Mouse (Mus musculus): ENCODE data around the gene Stra6. TPM values are rescaled to one million over a fixed set of nuclear protein-coding genes. Genes with fewer than 3 reads are reported as not detected.

Gene Stra6
- total and polyA plus RNA-seq, 3 experiments, result 0.08 to 0.09 (median 0.08) TPM

- DNase-seq (ENCODE audit: extremely low read depth), result peak; percentile 81
- in situ Hi-C loops (cut with MboI; ENCODE audit: low pct_ligation_motif_present, low pct_unique_long_range_greater_than_20kb, low sequenced_read_pairs) (loop anchor here (5.0 kb wide), 1 partner anchor 37 kb away; no protein-coding TSS in a partner anchor), dilution Hi-C loops (cut with MboI; ENCODE audit: extremely low pct_ligation_motif_present, extremely low pct_unique_long_range_greater_than_20kb, low sequenced_read_pairs) (no loop called here)
- H3K27me3 ChIP-seq (replicated peaks), result no peaks in the 10 kb centered on the region
- no peaks in the 10 kb centered on the region for H3K9me3 ChIP-seq (replicated peaks; ENCODE audit: low read length)
- H3K9ac ChIP-seq (ENCODE audit: insufficient read depth, low read depth), result no peak overlapping the region
- peak overlapping the region; percentile 28; the same call in 1 of the 2 replicates for H3K27ac ChIP-seq (ENCODE audit: insufficient read depth, low read depth)
- TF ChIP-seq BHLHE40 (IDR thresholded peaks at IDR 0.05; ENCODE audit: low read depth, low read length) (peak; percentile 55), ZMIZ1 (IDR thresholded peaks at IDR 0.05; ENCODE audit: low read depth, low read length) (no peak), JUND (conservative IDR thresholded peaks at IDR 0.05; ENCODE audit: low read depth, low read length) (peak; percentile 90), MEF2A (IDR thresholded peaks at IDR 0.05; ENCODE audit: borderline replicate concordance, low read depth, low read length) (peak; percentile 10; the same call in 1 of the 2 replicates), ELF1 (IDR thresholded peaks at IDR 0.05; ENCODE audit: low read depth, low read length) (peak; percentile 66), CHD2 (IDR thresholded peaks at IDR 0.05; ENCODE audit: low read length) (peak; percentile 91), ZKSCAN1 (IDR thresholded peaks at IDR 0.05; ENCODE audit: borderline replicate concordance, low read depth, low read length) (no peak), EP300 (IDR thresholded peaks at IDR 0.05; ENCODE audit: low read length) (0 out of 2 replicates have a peak, but pooled peaks have one; percentile 41), CTCF (conservative IDR thresholded peaks at IDR 0.05 in 1 of 2, IDR thresholded peaks at IDR 0.05 in 1 of 2; ENCODE audit: low read depth in 2 of 2, low read length in 2 of 2) (no peak), JUN (IDR thresholded peaks at IDR 0.05; ENCODE audit: insufficient read depth, low read depth, low read length) (peak; percentile 57), CHD1 (IDR thresholded peaks at IDR 0.05; ENCODE audit: low read depth, low read length) (no peak), ETS1 (conservative IDR thresholded peaks at IDR 0.05; ENCODE audit: low read depth, low read length) (peak; percentile 56; the same call in 1 of the 2 replicates), PAX5 (IDR thresholded peaks at IDR 0.05; ENCODE audit: low read length) (no peak)
- H3K36me3 ChIP-seq (replicated peaks in 1 of 2; ENCODE audit: control insufficient read depth in 1 of 2, insufficient read depth in 1 of 2, low read length in 1 of 2), result no peaks in the 10 kb centered on the region
- peaks cover 14 to 50% of the 10 kb centered on the region in 2 experiments for H3K4me1 ChIP-seq (ENCODE audit: control insufficient read depth in 1 of 2, insufficient read depth in 2 of 2)
- H3K4me2 ChIP-seq (ENCODE audit: insufficient read depth, low read depth, poor library complexity, severe bottlenecking), result no peak overlapping the region
- H3K4me3 ChIP-seq (replicated peaks in 1 of 3; ENCODE audit: low read depth in 2 of 3, low read length in 2 of 3, poor library complexity in 1 of 3), result no peak overlapping the region
- no peaks in the 10 kb centered on the region for H3K79me2 ChIP-seq (replicated peaks; ENCODE audit: control insufficient read depth, extremely low read depth, insufficient read depth, poor library complexity, severe bottlenecking)
These were observed 36.4 kb downstream of the Stra6 start for GRCm38 (mm10) chr9:58099836-58100565.

- H3K36me3 ChIP-seq (replicated peaks in 1 of 2; ENCODE audit: control insufficient read depth in 1 of 2, insufficient read depth in 1 of 2, low read length in 1 of 2), result no peaks in the 10 kb centered on the region
- H3K9me3 ChIP-seq (replicated peaks; ENCODE audit: low read length), result no peaks in the 10 kb centered on the region
- peaks cover 14 to 50% of the 10 kb centered on the region in 2 experiments for H3K4me1 ChIP-seq (ENCODE audit: control insufficient read depth in 1 of 2, insufficient read depth in 2 of 2)
- no peak overlapping the region for H3K9ac ChIP-seq (ENCODE audit: insufficient read depth, low read depth)
- dilution Hi-C loops (cut with MboI; ENCODE audit: extremely low pct_ligation_motif_present, extremely low pct_unique_long_range_greater_than_20kb, low sequenced_read_pairs) (no loop called here), in situ Hi-C loops (cut with MboI; ENCODE audit: low pct_ligation_motif_present, low pct_unique_long_range_greater_than_20kb, low sequenced_read_pairs) (loop anchor here (5.0 kb wide), 1 partner anchor 35 kb away; no protein-coding TSS in a partner anchor)
- H3K4me3 ChIP-seq (replicated peaks in 1 of 3; ENCODE audit: low read depth in 2 of 3, low read length in 2 of 3, poor library complexity in 1 of 3), result no peak overlapping the region
- TF ChIP-seq GABPA (IDR thresholded peaks at IDR 0.05; ENCODE audit: insufficient replicate concordance, low read depth, low read length) (no peak), NRF1 (IDR thresholded peaks at IDR 0.05; ENCODE audit: low read depth, low read length) (no peak), TCF12 (IDR thresholded peaks at IDR 0.05; ENCODE audit: low read depth, low read length) (no peak), POLR2AphosphoS2 (IDR thresholded peaks at IDR 0.05; ENCODE audit: low read depth, low read length) (no peak), ETS1 (conservative IDR thresholded peaks at IDR 0.05; ENCODE audit: low read depth, low read length) (no peak), PAX5 (IDR thresholded peaks at IDR 0.05; ENCODE audit: low read length) (no peak), MYC (IDR thresholded peaks at IDR 0.05; ENCODE audit: low read depth, low read length) (no peak), ZMIZ1 (IDR thresholded peaks at IDR 0.05; ENCODE audit: low read depth, low read length) (no peak), EP300 (IDR thresholded peaks at IDR 0.05; ENCODE audit: low read length) (no peak), SMC3 (IDR thresholded peaks at IDR 0.05; ENCODE audit: low read depth, low read length) (no peak), ELF1 (IDR thresholded peaks at IDR 0.05; ENCODE audit: low read depth, low read length) (no peak), MAZ (IDR thresholded peaks at IDR 0.05; ENCODE audit: low read depth, low read length) (no peak), USF2 (conservative IDR thresholded peaks at IDR 0.05; ENCODE audit: low read depth, low read length) (no peak), CTCF (conservative IDR thresholded peaks at IDR 0.05 in 1 of 2, IDR thresholded peaks at IDR 0.05 in 1 of 2; ENCODE audit: low read depth in 2 of 2, low read length in 2 of 2) (no peak), E2F4 (IDR thresholded peaks at IDR 0.05; ENCODE audit: insufficient replicate concordance, low read depth, low read length) (no peak), CHD2 (IDR thresholded peaks at IDR 0.05; ENCODE audit: low read length) (no peak), MAFK (IDR thresholded peaks at IDR 0.05; ENCODE audit: insufficient replicate concordance, low read length) (no peak), ZKSCAN1 (IDR thresholded peaks at IDR 0.05; ENCODE audit: borderline replicate concordance, low read depth, low read length) (no peak), ZC3H11A (IDR thresholded peaks at IDR 0.05; ENCODE audit: low read depth, low read length) (no peak), KAT2A (IDR thresholded peaks at IDR 0.05; ENCODE audit: insufficient replicate concordance, low read length) (no peak)
- no peak overlapping the region for H3K4me2 ChIP-seq (ENCODE audit: insufficient read depth, low read depth, poor library complexity, severe bottlenecking)
- H3K27me3 ChIP-seq (replicated peaks), result no peaks in the 10 kb centered on the region
- H3K79me2 ChIP-seq (replicated peaks; ENCODE audit: control insufficient read depth, extremely low read depth, insufficient read depth, poor library complexity, severe bottlenecking), result no peaks in the 10 kb centered on the region
- no peak for DNase-seq (ENCODE audit: extremely low read depth)
- H3K27ac ChIP-seq (ENCODE audit: insufficient read depth, low read depth), result no peak overlapping the region
These were observed 38.4 kb downstream of the Stra6 start for GRCm38 (mm10) chr9:58102013-58102412.

Data from CH12.LX (cell line).